Mouse (Mus musculus) kidney, postnatal 4 days (tissue): ENCODE data around the gene Tnfsf11.

Experiments used
- DNase-seq, 2 experiments: peaks; one replicate each; pipeline ENCODE4 v3.0.0; 2021; ENCODE audit warnings: mixed read lengths in 2 of 2

Tnfsf11 gene

GRCm38 (mm10) chr14:78287906-78288800, 19.7 kb downstream of the Tnfsf11 start:
- peak; percentile 61 to 64 for DNase-seq

GRCm38 (mm10) chr14:78286011-78286548, 21.8 kb downstream of the Tnfsf11 start:
- DNase-seq: no peak

GRCm38 (mm10) chr14:78282490-78282889, 25.4 kb downstream of the Tnfsf11 start:
- no peak for DNase-seq

DNA sequence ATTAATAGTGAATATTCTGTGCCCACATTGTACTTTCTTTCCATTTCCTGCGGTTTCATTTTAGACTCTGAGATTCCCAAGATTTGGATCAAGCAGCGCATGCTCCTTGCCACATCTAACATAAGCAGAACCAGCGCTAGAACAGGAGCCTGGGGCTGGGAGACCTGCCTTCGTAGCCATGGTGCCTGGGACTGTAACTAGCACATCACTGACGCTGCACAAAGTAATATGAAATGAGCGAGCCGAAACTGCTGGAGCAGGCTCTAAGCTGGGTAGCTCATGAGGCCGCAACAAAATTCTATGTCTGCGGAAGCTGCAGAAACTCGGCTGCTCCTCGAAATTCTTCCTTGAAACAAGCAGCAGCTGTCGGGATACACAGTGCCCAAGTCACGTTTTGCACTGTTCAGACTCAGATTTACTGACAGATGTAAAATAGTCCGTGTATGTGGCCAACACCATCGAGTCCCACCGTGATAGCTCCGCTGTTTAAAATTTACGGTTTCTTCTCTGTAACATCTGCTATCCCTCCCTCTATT, 31.4 kb downstream of the Tnfsf11 start:
- no peak for DNase-seq

- DNase-seq: no peak
Observed at GRCm38 (mm10) chr14:78274851-78275250, 33.0 kb downstream of the Tnfsf11 start.

GRCm38 (mm10) chr14:78274146-78274545, 33.7 kb downstream of the Tnfsf11 start:
- no peak for DNase-seq

GRCm38 (mm10) chr14:78273571-78273970, 34.3 kb downstream of the Tnfsf11 start:
- DNase-seq: peak; percentile 64 to 70

- no peak for DNase-seq
Observed at GRCm38 (mm10) chr14:78264876-78265275, 43.0 kb downstream of the Tnfsf11 start.

GRCm38 (mm10) chr14:78262596-78262995, 45.2 kb downstream of the Tnfsf11 start:
- DNase-seq: no peak

DNA sequence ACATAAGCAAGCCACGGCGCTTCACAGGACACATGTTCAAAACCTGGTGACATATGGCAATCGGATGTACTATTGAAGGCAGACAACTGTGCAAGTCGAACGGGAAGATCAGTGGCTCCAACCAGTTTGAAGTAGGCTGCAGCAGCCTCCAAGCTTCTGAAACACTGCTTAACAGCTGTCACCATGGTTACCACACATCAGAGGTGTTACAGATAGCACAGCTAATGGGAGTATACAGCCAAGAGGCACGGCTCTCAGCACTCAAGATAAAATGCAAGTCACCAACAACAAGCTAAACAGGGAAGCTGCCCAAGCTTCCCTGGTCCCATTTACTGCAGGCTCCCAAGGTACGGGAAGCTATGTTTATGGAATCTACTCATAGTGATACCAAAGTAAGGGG, 46.6 kb downstream of the Tnfsf11 start:
- DNase-seq: no peak

DNA sequence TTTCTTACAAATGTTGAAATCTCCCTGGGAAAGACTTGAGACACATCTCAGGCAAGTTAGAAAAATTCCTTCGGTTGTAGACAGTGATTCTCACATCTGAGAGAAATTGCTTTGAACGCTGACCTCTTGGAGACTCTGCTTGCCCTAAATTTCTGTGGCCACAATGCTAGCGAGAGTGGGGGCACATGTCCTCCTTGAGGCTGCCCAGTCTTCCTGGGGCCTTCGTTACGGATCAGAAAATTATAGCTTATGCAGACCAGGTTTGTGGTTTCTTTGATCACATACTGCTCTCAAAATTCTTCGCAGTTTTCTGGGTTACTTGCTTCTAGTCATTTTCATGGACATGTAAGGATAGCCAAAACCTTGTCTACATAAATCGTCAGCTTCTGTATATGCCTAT, 53.8 kb downstream of the Tnfsf11 start:
- DNase-seq: no peak

GRCm38 (mm10) chr14:78246601-78247000, 61.2 kb downstream of the Tnfsf11 start:
- DNase-seq: no peak

DNA sequence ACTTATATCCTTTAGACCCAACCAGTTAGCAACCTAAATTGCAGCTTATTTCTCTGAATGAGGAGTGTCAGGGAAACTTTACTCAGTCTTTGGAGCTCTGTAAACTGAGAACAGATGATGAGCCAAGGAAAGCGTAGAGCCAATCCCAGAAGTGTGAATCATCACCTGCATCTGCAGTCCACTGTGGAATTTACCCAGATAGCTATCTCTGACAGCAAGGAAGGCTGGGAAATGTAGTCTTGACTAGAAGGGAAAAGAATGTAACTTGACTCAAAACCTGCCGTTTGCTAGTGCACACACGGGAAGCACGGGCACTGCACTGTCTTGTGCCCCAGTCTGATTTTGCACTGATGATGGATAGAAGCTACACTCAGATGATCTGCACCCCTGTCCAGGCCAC, 63.0 kb downstream of the Tnfsf11 start:
- no peak for DNase-seq

DNA sequence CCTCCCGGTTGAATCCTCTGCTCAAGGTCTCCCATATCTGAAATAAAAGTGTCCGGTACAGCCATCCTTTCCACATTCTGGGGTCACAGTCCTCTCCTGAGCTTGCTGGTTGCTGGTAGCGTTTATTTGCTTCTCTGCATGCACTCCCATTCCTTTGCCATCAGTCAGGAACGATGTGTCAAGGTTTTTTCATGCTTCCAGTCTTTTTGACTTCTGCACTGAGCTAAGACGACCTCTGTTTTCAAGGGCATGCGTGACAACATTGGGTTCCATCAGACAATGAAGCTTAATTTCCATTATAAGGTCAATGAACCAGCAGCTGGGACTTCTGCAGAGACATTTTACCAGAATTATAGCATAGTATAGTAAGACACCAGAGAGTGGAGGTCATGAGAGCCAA, 68.5 kb downstream of the Tnfsf11 start:
- no peak for DNase-seq

- DNase-seq: peak; percentile 60 to 66
Observed at GRCm38 (mm10) chr14:78237238-78237637, 70.6 kb downstream of the Tnfsf11 start.

GRCm38 (mm10) chr14:78236144-78236543, 71.7 kb downstream of the Tnfsf11 start:
- peak; percentile 78 to 79 for DNase-seq

GRCm38 (mm10) chr14:78235296-78235695, 72.5 kb downstream of the Tnfsf11 start:
- no peak for DNase-seq

GRCm38 (mm10) chr14:78229012-78229411, 78.8 kb downstream of the Tnfsf11 start:
- no peak for DNase-seq
